Comparison of ENCODE assay signal across 10 mouse cellular contexts in the genomic region with DNA sequence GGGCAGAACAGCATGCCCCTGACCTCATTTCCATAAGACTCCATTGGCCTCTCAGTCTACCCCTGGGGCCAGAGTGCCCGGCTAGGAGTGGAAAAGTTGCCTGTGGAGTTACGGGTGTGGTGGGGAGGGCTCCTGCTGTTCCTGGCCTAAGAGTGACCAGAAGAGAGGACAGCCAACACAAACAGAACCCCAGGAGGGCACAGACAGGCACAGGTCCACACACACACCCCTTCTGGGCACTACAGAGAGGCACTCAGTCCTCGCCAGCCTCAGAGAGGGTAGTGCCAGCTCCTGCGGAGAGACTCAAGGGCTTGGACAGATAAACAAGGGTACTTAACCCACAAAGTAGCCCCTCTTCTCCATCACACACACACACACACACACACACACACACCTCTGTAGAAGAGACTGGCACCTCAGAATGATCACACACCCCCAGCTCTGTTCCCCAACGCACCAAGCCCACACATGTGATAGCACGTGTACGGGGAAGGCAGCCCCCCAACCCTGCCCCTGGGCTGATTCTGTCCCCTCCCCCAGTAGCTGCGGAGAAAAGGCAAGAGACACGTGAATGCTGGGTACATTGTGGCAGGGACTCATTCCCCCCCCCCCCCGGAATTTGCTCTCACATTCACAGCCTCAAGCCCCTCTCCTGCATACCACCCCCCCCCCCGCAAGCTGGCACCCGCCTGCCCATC. TPM values are rescaled to one million over a fixed set of nuclear protein-coding genes. Genes with fewer than 3 reads are reported as not detected.
DNase-seq lines count a peak whose midpoint lies in the region; ATAC-seq and TF ChIP-seq lines count a peak whose summit lies in the region.
"Had no signal": no experiment of that assay in that cellular context is flagged by ENCODE, and none has a peak within 500 bp of the region (broad histone marks: within the 10 kb centered on the region; RNA-seq: fewer than 3 reads in every experiment).

No protein-coding gene starts in this region.

- H3K4me1 ChIP-seq in liver, adult 2 months (ENCODE audit: control insufficient read depth, insufficient read depth, low read length): no peaks in the 10 kb centered on the region; the same call in 1 of the 2 replicates
- peaks cover 7% of the 10 kb centered on the region for H3K4me1 ChIP-seq in liver, postnatal 0 days (ENCODE audit: insufficient read depth)
- H3K4me1 ChIP-seq in forebrain, embryonic 14.5 days (ENCODE audit: control insufficient read depth, insufficient read depth, low read length): peaks cover 5% of the 10 kb centered on the region
- H3K4me1 ChIP-seq in neural tube, embryonic 13.5 days (replicated peaks): peaks cover 28% of the 10 kb centered on the region
- peaks cover 10% of the 10 kb centered on the region for H3K4me1 ChIP-seq in liver, embryonic 11.5 days (replicated peaks; ENCODE audit: control insufficient read depth, insufficient read depth, low read length)

- no peak for TF ChIP-seq CTCF in liver, adult 2 months (IDR thresholded peaks at IDR 0.05; ENCODE audit: low read depth, low read length)
- no peak for TF ChIP-seq CTCF in liver, postnatal 0 days (IDR thresholded peaks at IDR 0.05; ENCODE audit: low read depth)

- no peaks in the 10 kb centered on the region for H3K79me2 ChIP-seq in liver, adult 2 months (ENCODE audit: control insufficient read depth, insufficient read depth, low read length)

- peaks cover 23% of the 10 kb centered on the region for H3K27me3 ChIP-seq in liver, adult 2 months (ENCODE audit: control insufficient read depth, insufficient read depth, low read length)
- peaks cover 66% of the 10 kb centered on the region for H3K27me3 ChIP-seq in liver, postnatal 0 days (ENCODE audit: insufficient read depth, low read length)
- peaks cover 66% of the 10 kb centered on the region for H3K27me3 ChIP-seq in forebrain, embryonic 14.5 days (replicated peaks; ENCODE audit: control insufficient read depth, insufficient read depth, low read length)
- H3K27me3 ChIP-seq in neural tube, embryonic 13.5 days: peaks cover 90% of the 10 kb centered on the region
- H3K27me3 ChIP-seq in liver, embryonic 11.5 days (replicated peaks; ENCODE audit: control insufficient read depth, insufficient read depth, low read length): peaks cover 86% of the 10 kb centered on the region
- H3K27me3 ChIP-seq: Patski had no signal

- no peak overlapping the region for H3K27ac ChIP-seq in liver, adult 2 months (replicated peaks; ENCODE audit: insufficient read depth, low read depth, low read length)
- no peak overlapping the region for H3K27ac ChIP-seq in liver, postnatal 0 days (ENCODE audit: low read depth)
- H3K27ac ChIP-seq in forebrain, embryonic 14.5 days (ENCODE audit: low read depth, low read length): no peak overlapping the region
- H3K27ac ChIP-seq in neural tube, embryonic 13.5 days (replicated peaks): no peak overlapping the region
- H3K27ac ChIP-seq in liver, embryonic 11.5 days (ENCODE audit: low read depth, low read length): no peak overlapping the region

- H3K36me3 ChIP-seq in liver, adult 2 months (ENCODE audit: control insufficient read depth, insufficient read depth, low read length): no peaks in the 10 kb centered on the region
- H3K36me3 ChIP-seq in liver, postnatal 0 days (replicated peaks; ENCODE audit: insufficient read depth, low read length): no peaks in the 10 kb centered on the region
- H3K36me3 ChIP-seq in forebrain, embryonic 14.5 days (ENCODE audit: control insufficient read depth, insufficient read depth, low read length): no peaks in the 10 kb centered on the region
- no peaks in the 10 kb centered on the region for H3K36me3 ChIP-seq in neural tube, embryonic 13.5 days
- H3K36me3 ChIP-seq in liver, embryonic 11.5 days (ENCODE audit: control insufficient read depth, insufficient read depth, low read length): no peaks in the 10 kb centered on the region

- H3K4me2 ChIP-seq in liver, postnatal 0 days (ENCODE audit: low read depth, low read length): no peak overlapping the region
- peak overlapping the region; percentile 95 for H3K4me2 ChIP-seq in forebrain, embryonic 14.5 days (ENCODE audit: low read length)
- H3K4me2 ChIP-seq in neural tube, embryonic 13.5 days: peak overlapping the region; percentile 85
- H3K4me2 ChIP-seq in liver, embryonic 11.5 days: no peak overlapping the region

- no peak for TF ChIP-seq POLR2A in liver, adult 2 months (IDR thresholded peaks at IDR 0.05; ENCODE audit: extremely low read depth, insufficient read depth, low read length)

- no peak for TF ChIP-seq EP300 in liver, postnatal 0 days (IDR thresholded peaks at IDR 0.05; ENCODE audit: low read depth)

- WGBS in liver, adult 2 months: 7% methylated on average over 11 of the region's 12 CpGs
- WGBS in liver, postnatal 0 days (ENCODE audit: insufficient replicate concordance): 12% methylated on average over 8 of the region's 12 CpGs
- WGBS in forebrain, embryonic 14.5 days: 8% methylated on average over 10 of the region's 12 CpGs
- 2% methylated on average over 11 of the region's 12 CpGs for WGBS in neural tube, embryonic 13.5 days
- 10% methylated on average over 12 of the region's 12 CpGs for WGBS in liver, embryonic 11.5 days

- H3K9me3 ChIP-seq in liver, postnatal 0 days (ENCODE audit: low read length): no peaks in the 10 kb centered on the region
- no peaks in the 10 kb centered on the region for H3K9me3 ChIP-seq in forebrain, embryonic 14.5 days (replicated peaks; ENCODE audit: control insufficient read depth, low read length)
- H3K9me3 ChIP-seq in neural tube, embryonic 13.5 days: no peaks in the 10 kb centered on the region
- H3K9me3 ChIP-seq in liver, embryonic 11.5 days (ENCODE audit: control insufficient read depth, low read length): no peaks in the 10 kb centered on the region

- H3K4me3 ChIP-seq in liver, adult 2 months (ENCODE audit: insufficient read depth, low read depth, low read length): no peak overlapping the region
- no peak overlapping the region for H3K4me3 ChIP-seq in liver, postnatal 0 days (ENCODE audit: low read depth, low read length)
- H3K4me3 ChIP-seq in forebrain, embryonic 14.5 days (ENCODE audit: low read depth, low read length): peak overlapping the region; percentile 47; the same call in 1 of the 2 replicates
- no peak overlapping the region for H3K4me3 ChIP-seq in neural tube, embryonic 13.5 days
- H3K4me3 ChIP-seq in liver, embryonic 11.5 days (ENCODE audit: low read depth, low read length): no peak overlapping the region

- peak; percentile 21 for DNase-seq in liver, adult 2 months (ENCODE audit: extremely low read depth, low read depth, low spot score)
- DNase-seq in liver, postnatal 0 days: no peak
- DNase-seq in forebrain, embryonic 14.5 days (ENCODE audit: low spot score): no peak
- DNase-seq in kidney, postnatal 36 days: peak; percentile 50 to 64
- no peak for DNase-seq in left cerebral cortex, adult 11 months (ENCODE audit: low spot score)
- no peak for DNase-seq in liver, embryonic 11.5 days (ENCODE audit: low spot score)
- DNase-seq in adrenal gland, adult 8-10 months: no peak

- no peak for ATAC-seq in liver, postnatal 0 days
- ATAC-seq in forebrain, embryonic 14.5 days: peak; percentile 21; the same call in 1 of the 2 replicates
- ATAC-seq in neural tube, embryonic 13.5 days (ENCODE audit: low read depth): no peak
- no peak for ATAC-seq in liver, embryonic 11.5 days (replicated peaks; ENCODE audit: low FRiP score)
- ATAC-seq: Patski had no signal

- H3K9ac ChIP-seq in liver, adult 2 months (ENCODE audit: low read depth, low read length): no peak overlapping the region
- H3K9ac ChIP-seq in liver, postnatal 0 days (replicated peaks): no peak overlapping the region
- peak overlapping the region; percentile 25 for H3K9ac ChIP-seq in forebrain, embryonic 14.5 days (ENCODE audit: low read length)
- no peak overlapping the region for H3K9ac ChIP-seq in neural tube, embryonic 13.5 days
- H3K9ac ChIP-seq in liver, embryonic 11.5 days (ENCODE audit: low read depth, low read length): no peak overlapping the region

RNA-seq across cellular contexts. Expression of a gene that starts 0.7 kb away (rescaled TPM):
- total RNA-seq in liver, adult 2 months (2014; rRNA removed): 0.55 and 0.87 TPM in 2 replicates
- polyA plus RNA-seq in liver, adult 2 months (2012; rRNA removed): 2.8 and 4.3 TPM in 2 replicates
- 5.4 and 6.6 TPM in 2 replicates for polyA plus RNA-seq in liver, postnatal 0 days (2015; fragmentation: Nextera tagmentation; extraction: Ambion mirVana)
- 33.1 and 42.2 TPM in 2 replicates for polyA plus RNA-seq in forebrain, embryonic 14.5 days (2014; fragmentation: Nextera tagmentation; extraction: Ambion mirVana)
- polyA plus RNA-seq in neural tube, embryonic 13.5 days (2015; fragmentation: Nextera tagmentation; extraction: Ambion mirVana): 1.7 and 2.1 TPM in 2 replicates
- 0.38 TPM in 1 of 2 replicates, not detected in the other for polyA plus RNA-seq in liver, embryonic 11.5 days (2014; fragmentation: Nextera tagmentation; extraction: Ambion mirVana)
- under 1 TPM in 3 of 4 experiments, not detected in 1; 0.20 to 0.73 (median 0.56) TPM for total RNA-seq in adrenal gland, adult 8-10 months (2022)
- total RNA-seq: common myeloid progenitor, adult 5-6 weeks had no signal

RNA-seq across cellular contexts. Expression of a gene that starts 10.6 kb away (rescaled TPM):
- total RNA-seq in liver, adult 2 months (2014; rRNA removed): 11.9 and 17.2 TPM in 2 replicates
- 30.0 and 41.1 TPM in 2 replicates for polyA plus RNA-seq in liver, adult 2 months (2012; rRNA removed)
- 14.5 and 15.4 TPM in 2 replicates for polyA plus RNA-seq in liver, postnatal 0 days (2015; fragmentation: Nextera tagmentation; extraction: Ambion mirVana)
- 43.8 and 46.6 TPM in 2 replicates for polyA plus RNA-seq in forebrain, embryonic 14.5 days (2014; fragmentation: Nextera tagmentation; extraction: Ambion mirVana)
- polyA plus RNA-seq in neural tube, embryonic 13.5 days (2015; fragmentation: Nextera tagmentation; extraction: Ambion mirVana): 39.7 and 41.1 TPM in 2 replicates
- polyA plus RNA-seq in liver, embryonic 11.5 days (2014; fragmentation: Nextera tagmentation; extraction: Ambion mirVana): 25.3 and 28.9 TPM in 2 replicates
- total RNA-seq in adrenal gland, adult 8-10 months (2022): 10 to 100 TPM; 22.4 to 33.9 (median 29.1) TPM

RNA-seq across cellular contexts. Expression of a gene that starts 18.1 kb away (rescaled TPM):
- total RNA-seq in liver, adult 2 months (2014; rRNA removed): not detected in 2 replicates
- polyA plus RNA-seq in liver, adult 2 months (2012; rRNA removed): not detected in 2 replicates
- not detected in 2 replicates for polyA plus RNA-seq in liver, postnatal 0 days (2015; fragmentation: Nextera tagmentation; extraction: Ambion mirVana)
- polyA plus RNA-seq in forebrain, embryonic 14.5 days (2014; fragmentation: Nextera tagmentation; extraction: Ambion mirVana): 64.1 and 90.9 TPM in 2 replicates
- polyA plus RNA-seq in neural tube, embryonic 13.5 days (2015; fragmentation: Nextera tagmentation; extraction: Ambion mirVana): 26.4 and 27.0 TPM in 2 replicates
- polyA plus RNA-seq in liver, embryonic 11.5 days (2014; fragmentation: Nextera tagmentation; extraction: Ambion mirVana): 0.10 and 0.18 TPM in 2 replicates
- not detected for total RNA-seq in adrenal gland, adult 8-10 months (2022)
- total RNA-seq: common myeloid progenitor, adult 5-6 weeks had no signal
- polyA plus RNA-seq: Patski had no signal

RNA-seq across cellular contexts. Expression of a gene that starts 36.1 kb away (rescaled TPM):
- total RNA-seq in liver, adult 2 months (2014; rRNA removed): 3.5 TPM in 1 of 2 replicates, not detected in the other
- 0.10 and 0.16 TPM in 2 replicates for polyA plus RNA-seq in liver, adult 2 months (2012; rRNA removed)
- polyA plus RNA-seq in liver, postnatal 0 days (2015; fragmentation: Nextera tagmentation; extraction: Ambion mirVana): 0.26 and 6.0 TPM in 2 replicates
- polyA plus RNA-seq in forebrain, embryonic 14.5 days (2014; fragmentation: Nextera tagmentation; extraction: Ambion mirVana): 0.23 TPM in 1 of 2 replicates, not detected in the other
- polyA plus RNA-seq in neural tube, embryonic 13.5 days (2015; fragmentation: Nextera tagmentation; extraction: Ambion mirVana): 0.42 and 2.1 TPM in 2 replicates
- polyA plus RNA-seq in liver, embryonic 11.5 days (2014; fragmentation: Nextera tagmentation; extraction: Ambion mirVana): 0.65 and 0.89 TPM in 2 replicates
- 1 to 10 TPM in 1 of 4 experiments, under 1 TPM in 2, not detected in 1; 0.37 to 1.0 (median 0.73) TPM for total RNA-seq in adrenal gland, adult 8-10 months (2022)
- total RNA-seq: common myeloid progenitor, adult 5-6 weeks had no signal
- polyA plus RNA-seq: Patski had no signal

RNA-seq across cellular contexts. Expression of a gene that starts 38.7 kb away (rescaled TPM):
- 1.7 TPM in 1 of 2 replicates, not detected in the other for total RNA-seq in liver, adult 2 months (2014; rRNA removed)
- polyA plus RNA-seq in liver, adult 2 months (2012; rRNA removed): not detected in 2 replicates
- polyA plus RNA-seq in liver, postnatal 0 days (2015; fragmentation: Nextera tagmentation; extraction: Ambion mirVana): not detected in 2 replicates
- 0.32 and 0.36 TPM in 2 replicates for polyA plus RNA-seq in forebrain, embryonic 14.5 days (2014; fragmentation: Nextera tagmentation; extraction: Ambion mirVana)
- 0.73 and 0.79 TPM in 2 replicates for polyA plus RNA-seq in neural tube, embryonic 13.5 days (2015; fragmentation: Nextera tagmentation; extraction: Ambion mirVana)
- polyA plus RNA-seq in liver, embryonic 11.5 days (2014; fragmentation: Nextera tagmentation; extraction: Ambion mirVana): 0.53 and 0.88 TPM in 2 replicates
- 1,000 to 10,000 TPM in 1 of 4 experiments, 100 to 1,000 TPM in 3; 210 to 1,003 (median 584) TPM for total RNA-seq in adrenal gland, adult 8-10 months (2022)
- total RNA-seq: common myeloid progenitor, adult 5-6 weeks had no signal
- polyA plus RNA-seq: Patski had no signal

Comparison
In these comparisons a context has a peak if more than half of its experiments do, and no peak if none do; other contexts are left out.
1. DNase-seq: peak in liver, adult 2 months (single experiment) and kidney, postnatal 36 days (2 of 2); none in liver, postnatal 0 days (single experiment), forebrain, embryonic 14.5 days (single experiment), left cerebral cortex, adult 11 months (single experiment), liver, embryonic 11.5 days (single experiment) and adrenal gland, adult 8-10 months (single experiment).
2. H3K4me2 ChIP-seq: peak in forebrain, embryonic 14.5 days (single experiment) and neural tube, embryonic 13.5 days (single experiment); none in liver, postnatal 0 days (single experiment) and liver, embryonic 11.5 days (single experiment).
3. RNA of a gene that starts 18.1 kb away (polyA plus RNA-seq): 64.1 to 90.9 TPM in forebrain, embryonic 14.5 days and 26.4 to 27.0 TPM in neural tube, embryonic 13.5 days; 0.10 to 0.18 TPM in liver, embryonic 11.5 days, not detected in liver, adult 2 months and not detected in liver, postnatal 0 days; every median in the first group is over 10 times any median in the second.